Mouse (Mus musculus) liver, adult 2 months (tissue): ENCODE measurements around the gene Map3k1.

Experiments used
- CTCF ChIP-seq: fragments of 200-500 bp; IDR thresholded peaks from 2 replicates; pipeline ENCODE4 v1.5.1; 2011; ENCODE audit warnings: low read depth, low read length, control low read depth
- POLR2A ChIP-seq: fragments of 200-500 bp; IDR thresholded peaks from 2 replicates; pipeline ENCODE4 v1.6.1; 2011; ENCODE audit warnings: low read length, control low read depth; ENCODE audit not compliant: insufficient read depth; ENCODE audit errors: extremely low read depth

DNA sequence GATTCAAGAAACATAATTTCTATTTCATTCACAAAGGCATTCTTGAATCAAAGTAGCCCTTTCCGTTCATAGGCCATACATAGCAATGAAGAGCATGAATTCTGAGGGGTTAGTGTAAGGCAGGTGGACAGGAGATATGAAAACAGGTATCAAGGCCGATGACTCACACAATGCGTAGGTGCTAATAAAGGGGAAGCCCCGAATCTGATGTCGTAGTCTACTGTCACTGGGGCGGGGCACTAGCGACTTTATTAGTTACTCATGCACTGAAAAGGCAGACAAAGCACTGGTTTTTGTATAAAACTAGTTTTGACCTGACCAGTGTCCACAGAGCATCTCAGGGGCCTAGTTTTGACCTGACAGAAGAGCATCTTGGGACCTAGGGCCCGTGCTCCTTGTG, 36.7 kb downstream of the Map3k1 start:
- TF ChIP-seq CTCF, result no peak
- no peak for TF ChIP-seq POLR2A
